Mouse (Mus musculus) embryo, embryonic 10.5 days (tissue): ENCODE data around the gene Mblac2.
"Not testable (repeated sequence)": the region's sequence is repeated elsewhere in the genome, so short reads cannot be mapped to it uniquely, and the experiment has no call there.

Experiments
- DNase-seq: peaks from one replicate; pipeline ENCODE4 v3.0.0-alpha.2; 2015; ENCODE audit warnings: low spot score

Mblac2 gene

DNA sequence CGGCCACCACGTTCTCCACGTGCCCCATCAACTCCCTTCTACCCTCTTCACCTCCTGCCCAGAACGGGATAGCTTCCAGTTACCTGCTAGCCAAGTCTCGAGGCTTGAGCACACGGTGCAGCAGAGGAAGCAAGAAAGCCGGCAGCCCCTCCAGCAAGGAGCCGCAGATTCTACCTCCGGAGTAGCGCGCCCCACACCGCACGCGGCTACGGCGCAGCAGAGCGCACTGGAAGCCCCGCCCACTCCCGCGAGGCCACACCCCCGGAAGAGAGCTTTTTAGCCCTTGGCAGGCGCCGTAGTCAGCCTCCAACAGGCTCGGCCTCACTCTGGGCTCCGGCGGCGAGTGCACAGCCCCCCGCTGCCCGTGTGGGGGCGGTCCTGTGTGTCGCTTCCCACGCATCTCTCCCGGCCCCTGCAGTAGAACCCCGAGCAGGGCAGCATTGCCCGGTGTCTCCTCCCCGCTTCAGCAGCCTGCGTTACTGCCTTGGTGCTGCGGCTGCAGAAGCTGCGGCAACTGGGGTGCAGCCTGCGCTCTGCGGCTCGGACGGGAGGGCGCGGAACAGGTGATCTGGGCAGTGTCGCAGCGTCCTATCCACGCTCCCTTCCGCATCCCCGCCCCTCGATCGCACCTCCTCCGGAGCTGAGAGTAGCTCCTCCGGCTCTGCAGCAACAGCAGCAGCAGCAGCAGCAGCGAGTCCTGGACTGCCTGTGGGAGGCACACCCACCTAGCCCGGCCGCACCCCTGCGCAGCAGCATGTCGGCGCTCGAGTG is at the start of gene Mblac2, which contains the start of gene Polr3g:
Gene Mblac2, plus strand, starts transcription at position 567 of the 771 bp plus-strand sequence.
Gene Polr3g, minus strand, starts transcription at position 239 of the 771 bp plus-strand sequence.
- DNase-seq, result peak; percentile 96

DNA sequence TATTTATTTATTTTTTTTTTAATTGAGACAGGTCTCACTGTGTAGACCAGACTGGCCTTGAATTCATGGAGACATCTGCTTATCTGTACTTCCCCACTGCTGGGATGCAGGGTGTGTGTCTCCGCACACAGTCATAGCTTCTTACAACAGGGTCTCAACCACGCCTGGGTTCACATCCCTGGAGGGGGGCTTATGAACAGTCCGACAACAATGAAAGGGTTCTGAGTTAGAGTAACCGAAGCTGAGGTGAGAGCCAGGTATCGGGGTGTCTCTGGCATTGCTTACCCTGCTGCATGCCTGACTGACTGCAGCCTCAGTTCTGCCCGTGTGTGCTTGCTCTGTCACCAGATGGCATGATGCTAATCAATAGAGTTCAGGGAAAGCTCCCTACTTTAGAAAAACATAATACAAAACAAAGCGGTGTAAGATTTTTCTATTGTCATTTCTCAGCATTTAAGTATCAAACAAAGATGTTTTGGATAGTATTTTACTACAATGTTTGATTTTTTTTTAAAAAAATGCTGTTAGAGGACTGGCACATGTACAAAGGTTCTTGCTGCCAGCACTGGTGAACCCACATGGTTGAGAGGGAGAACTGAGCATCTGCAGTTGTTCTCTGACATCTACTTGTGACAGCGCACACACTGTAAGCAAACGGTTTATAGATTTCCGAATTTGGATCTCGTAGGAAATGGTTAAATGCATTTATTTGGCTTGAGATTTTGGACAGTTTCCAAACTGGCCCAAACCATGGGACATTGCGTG is 47.4 kb upstream of the Mblac2 start:
- DNase-seq, result no peak

DNA sequence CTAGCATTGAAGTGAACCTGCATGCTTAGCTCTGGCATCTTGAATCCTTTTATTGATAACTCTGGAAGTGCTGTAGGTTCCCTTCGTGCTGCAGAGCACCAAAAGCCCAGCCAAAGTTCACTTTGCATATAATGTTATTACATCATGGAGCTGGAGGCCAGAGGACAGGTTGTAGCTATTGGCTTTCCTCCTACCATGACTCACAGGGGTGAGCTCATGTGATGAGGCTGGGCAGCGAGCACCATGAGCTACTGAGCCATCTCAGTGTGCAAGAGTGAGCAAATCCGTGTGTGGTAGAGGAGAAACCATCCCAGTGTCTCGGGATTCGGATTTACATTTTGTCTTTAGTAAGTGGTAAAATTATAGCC is 46.8 kb upstream of the Mblac2 start:
- DNase-seq, result no peak

DNA sequence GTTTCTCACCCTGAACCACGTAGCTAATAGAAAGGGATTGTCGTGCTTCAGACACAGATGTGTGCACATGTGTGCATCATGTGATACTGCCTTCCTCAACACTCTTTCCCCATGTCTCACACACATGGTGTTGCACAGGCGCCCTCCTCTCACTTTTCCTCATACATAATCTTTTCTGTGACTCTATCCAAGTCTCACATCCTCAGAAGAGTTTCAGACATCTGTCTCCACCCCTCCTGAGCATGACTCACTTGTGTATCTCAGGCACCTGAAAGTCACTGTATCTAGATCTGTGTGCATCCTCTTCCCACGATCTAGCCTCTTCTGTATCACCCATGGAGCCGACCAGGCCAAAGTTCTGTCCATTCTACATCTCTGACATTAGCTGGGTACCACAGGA is 43.4 kb upstream of the Mblac2 start:
- DNase-seq, result no peak

DNA sequence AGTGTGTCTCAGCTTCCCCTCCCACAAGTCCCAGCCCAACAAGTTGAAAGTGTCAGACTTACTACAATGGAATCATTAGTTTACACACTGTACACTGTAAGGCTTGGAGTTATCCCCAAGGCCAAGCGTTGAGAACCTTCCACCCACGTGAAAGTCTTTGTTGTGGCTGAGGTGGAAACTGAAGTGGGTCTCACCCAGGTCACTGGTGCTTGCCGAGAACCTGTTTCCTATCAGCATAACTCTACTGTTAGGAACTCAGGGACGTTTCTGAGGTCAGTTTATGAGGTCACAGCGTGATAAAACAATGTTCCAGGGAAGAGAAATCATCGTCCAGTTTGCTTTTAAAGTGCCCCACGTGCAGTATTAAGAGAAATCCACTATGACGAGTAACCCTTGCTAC is 35.8 kb upstream of the Mblac2 start:
- no peak for DNase-seq

GRCm38 (mm10) chr13:81683107-81683506 is 28.0 kb upstream of the Mblac2 start:
- no peak for DNase-seq

- no peak for DNase-seq
These were observed 26.9 kb upstream of the Mblac2 start for GRCm38 (mm10) chr13:81684258-81684657.

DNA sequence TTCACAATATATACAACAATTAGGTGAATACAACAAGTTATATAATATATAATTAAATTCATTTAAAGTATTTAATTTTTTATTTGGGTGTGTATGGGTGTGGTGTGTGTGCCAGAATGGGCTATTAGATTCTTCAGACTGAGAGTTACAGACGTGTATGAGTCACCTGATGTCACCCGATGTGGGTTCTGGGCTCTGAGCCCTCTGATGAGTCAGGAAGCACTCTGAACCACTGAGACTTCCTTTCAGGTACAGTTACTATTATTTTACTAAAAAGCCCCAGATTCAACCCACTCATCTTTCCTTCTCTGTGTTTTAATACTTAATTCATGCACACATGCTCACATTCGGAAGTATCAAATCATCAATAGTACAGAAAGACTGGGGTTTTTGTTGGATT is 26.3 kb upstream of the Mblac2 start:
- no peak for DNase-seq

DNA sequence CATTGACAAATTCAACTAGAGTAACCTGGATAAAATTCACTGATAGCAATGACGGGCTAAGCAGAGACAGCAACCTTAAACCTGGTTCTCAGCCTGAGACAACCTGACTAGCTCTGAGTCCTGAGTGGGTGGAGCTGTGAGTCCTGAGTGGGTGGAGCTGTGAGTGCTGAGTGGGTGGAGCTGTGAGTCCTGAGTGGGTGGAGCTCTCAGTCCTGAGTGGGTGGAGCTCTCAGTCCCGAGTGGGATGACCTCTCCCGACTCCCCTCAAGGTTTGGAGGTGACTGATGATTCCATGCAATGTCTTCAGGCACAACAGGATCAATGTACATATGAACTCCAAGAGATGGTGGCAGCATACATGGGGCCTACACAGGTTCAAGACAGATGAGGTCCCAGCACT is 21.6 kb upstream of the Mblac2 start:
- no peak for DNase-seq

DNA sequence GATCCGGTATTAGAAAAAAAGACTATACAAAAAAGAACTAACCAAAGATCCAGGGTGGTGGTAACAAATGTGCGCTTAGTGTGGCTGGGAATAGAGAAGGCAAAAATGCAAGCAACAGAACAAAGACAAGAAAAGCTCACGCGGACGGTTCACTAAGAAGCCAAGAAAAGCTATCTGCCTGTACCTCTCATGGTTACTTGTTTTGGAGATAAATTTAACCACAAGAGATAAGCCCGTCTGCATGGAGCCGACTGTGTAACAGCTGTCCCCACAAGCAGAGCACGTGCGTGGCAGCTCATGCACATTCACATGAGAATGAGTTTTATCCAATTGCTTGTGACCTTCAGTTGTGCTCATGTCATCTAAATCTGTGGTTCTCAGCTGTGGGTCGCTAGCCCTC is 20.7 kb upstream of the Mblac2 start:
- DNase-seq, result no peak

DNA sequence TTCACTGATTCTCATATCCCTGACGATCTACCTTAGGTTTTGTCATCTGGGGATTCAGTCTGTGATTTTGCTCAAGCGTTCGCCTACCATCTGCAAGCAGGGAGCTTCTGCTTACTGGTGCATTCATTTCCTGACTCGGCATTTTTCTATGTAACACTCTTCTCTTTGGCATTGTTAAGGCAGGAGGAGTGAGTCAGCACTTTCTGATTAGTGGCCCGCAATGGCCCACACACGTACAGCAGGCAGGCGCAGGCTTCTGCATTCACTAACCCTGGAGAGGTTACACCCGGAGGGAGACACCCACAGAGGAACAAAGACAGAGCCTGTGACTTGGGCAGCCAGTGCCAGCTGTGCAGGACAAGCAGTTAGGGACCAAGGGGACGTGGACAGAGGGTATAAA is 19.5 kb upstream of the Mblac2 start:
- DNase-seq, result peak; percentile 29

GRCm38 (mm10) chr13:81694446-81694845 is 16.7 kb upstream of the Mblac2 start:
- no peak for DNase-seq

GRCm38 (mm10) chr13:81703148-81703547 is 8.0 kb upstream of the Mblac2 start:
- DNase-seq, result no peak

DNA sequence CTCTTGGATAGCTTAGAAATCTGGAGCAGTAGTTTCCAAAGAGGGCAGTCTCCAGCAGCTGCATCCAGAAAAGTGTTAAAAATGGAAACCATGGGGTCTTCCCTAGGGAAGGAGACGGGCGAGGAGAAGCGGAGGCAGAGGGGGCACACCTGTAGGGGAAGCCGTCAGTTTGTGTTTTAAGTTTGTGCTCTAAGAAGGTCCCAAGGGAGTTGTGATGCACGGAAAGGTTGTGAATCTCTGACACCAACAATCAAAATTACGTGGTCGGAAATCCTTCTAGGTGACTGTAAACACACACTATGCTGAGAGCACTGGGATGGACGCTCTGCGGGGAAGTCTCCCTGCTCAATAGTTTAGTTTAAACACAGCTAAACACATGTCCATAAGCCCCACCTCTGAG is 7.5 kb upstream of the Mblac2 start:
- DNase-seq, result no peak

DNA sequence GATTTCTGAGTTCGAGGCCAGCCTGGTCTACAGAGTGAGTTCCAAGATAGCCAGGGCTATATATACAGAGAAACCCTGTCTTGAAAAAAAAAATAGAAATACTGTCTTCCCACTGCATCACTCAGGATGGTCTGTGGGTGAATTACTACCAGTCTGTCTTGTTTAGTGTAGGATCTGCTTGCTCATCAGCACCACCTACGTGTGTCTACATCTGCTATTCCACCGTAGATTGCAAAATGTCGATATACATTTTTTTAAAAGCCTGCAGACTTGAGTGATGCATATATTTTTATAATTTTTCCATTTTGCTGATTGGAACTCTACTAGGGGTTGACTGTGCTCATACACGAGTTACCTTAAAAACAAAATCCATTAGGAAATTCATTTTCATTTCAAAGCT is 4.8 kb upstream of the Mblac2 start:
- DNase-seq, result no peak

DNA sequence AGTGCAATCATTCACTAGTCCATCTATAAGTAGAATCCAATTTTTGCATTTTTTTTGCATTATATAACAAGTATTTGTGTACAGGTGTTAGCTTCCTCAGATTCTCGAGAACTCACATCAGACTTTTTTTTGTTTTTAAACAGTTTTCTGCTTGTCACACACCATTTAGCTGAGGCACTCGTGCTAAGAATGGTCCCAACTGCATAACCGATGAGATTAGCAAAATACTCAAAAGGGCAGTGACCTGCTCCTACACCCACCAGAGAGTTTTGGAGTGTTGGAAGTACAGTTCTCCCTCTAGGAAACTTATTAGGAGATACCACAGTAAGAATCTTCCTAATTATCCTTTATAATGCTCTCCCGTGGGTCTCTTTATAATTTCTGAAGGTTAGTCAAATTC is 1.3 kb upstream of the Mblac2 start:
- DNase-seq, result no peak

GRCm38 (mm10) chr13:81710266-81710665 is 875 bp upstream of the Mblac2 start:
- no peak for DNase-seq

- no peak for DNase-seq
These were observed 618 bp downstream of the Mblac2 start for GRCm38 (mm10) chr13:81711546-81712371.

- DNase-seq, result no peak
These were observed 2.8 kb downstream of the Mblac2 start for GRCm38 (mm10) chr13:81713896-81714295.

DNA sequence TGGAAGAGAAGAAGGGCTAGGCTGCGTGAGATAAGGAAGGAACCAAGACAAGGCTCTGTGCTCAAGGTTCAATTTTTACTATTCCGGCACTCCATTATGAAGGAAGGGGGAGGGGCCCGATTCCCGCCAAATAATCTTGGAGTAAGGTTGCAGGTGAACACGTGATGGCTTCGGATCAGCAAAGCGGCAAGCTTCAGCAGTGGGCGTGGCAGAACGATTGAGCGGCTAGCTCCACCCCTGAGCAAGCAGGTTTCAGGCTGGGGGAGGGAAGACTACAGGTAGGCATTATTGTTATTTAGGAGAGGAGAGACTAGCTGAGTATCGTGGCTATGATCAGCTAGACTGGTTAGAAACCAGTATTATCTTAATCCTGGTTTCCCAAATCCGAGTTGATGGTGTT is 17.0 kb downstream of the Mblac2 start:
- not testable (repeated sequence) for DNase-seq

DNA sequence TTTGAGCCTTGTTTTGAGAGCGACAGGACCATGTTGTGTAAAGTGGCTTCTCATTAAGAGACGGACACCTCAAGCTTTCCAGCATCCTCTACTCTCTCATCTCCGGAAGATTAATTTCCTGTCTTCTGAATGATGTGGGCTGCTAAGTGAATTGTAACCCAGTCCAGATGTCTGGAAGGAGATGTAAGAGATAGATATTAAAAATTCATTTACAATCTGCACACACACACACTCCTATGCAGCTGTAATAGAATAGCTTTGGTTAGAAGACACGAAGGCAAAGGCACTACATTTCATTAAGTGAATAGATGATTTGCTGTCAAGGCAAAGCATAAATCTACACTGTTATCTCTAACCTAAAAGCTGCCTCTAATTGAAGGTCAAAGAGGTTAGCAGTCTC is 18.0 kb downstream of the Mblac2 start:
- DNase-seq, result peak; percentile 33

GRCm38 (mm10) chr13:81730362-81730761 is 19.2 kb downstream of the Mblac2 start:
- no peak for DNase-seq

DNA sequence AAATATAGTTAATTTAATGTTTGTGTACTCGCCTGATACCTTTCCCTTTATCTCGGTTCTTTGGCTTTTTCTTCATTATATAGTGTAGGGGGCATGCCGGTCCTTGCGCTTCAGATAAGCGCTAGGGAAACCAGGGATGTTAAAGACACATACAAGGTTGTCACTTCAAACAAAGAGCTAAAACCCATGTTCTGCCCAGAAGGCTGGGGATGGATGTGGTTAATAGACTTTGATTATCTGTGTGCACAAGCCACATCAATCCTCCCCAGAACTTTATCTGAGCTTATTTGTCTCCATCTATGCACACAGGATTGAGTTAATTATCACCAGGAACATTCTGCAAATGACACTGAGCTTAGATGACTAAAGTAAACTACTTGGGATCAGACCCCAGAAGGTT is 25.5 kb downstream of the Mblac2 start:
- DNase-seq, result no peak
